9 mouse cellular contexts compared by ENCODE assay signal in genomic region chr11:95513461-95514297, GRCm38 (mm10). TPM values are rescaled to one million over a fixed set of nuclear protein-coding genes. Genes with fewer than 3 reads are reported as not detected.
DNase-seq lines count a peak whose midpoint lies in the region; ATAC-seq and TF ChIP-seq lines count a peak whose summit lies in the region.
"Had no signal": no experiment of that assay in that cellular context is flagged by ENCODE, and none has a peak within 500 bp of the region (broad histone marks: within the 10 kb centered on the region; RNA-seq: fewer than 3 reads in every experiment).

No protein-coding gene starts in this region.

- no peak overlapping the region for H3K27ac ChIP-seq in ES-E14 (ENCODE audit: insufficient read depth, low read depth, low read length, poor library complexity, severe bottlenecking)
- H3K27ac ChIP-seq in embryonic facial prominence, embryonic 15.5 days (replicated peaks), result no peak overlapping the region
- no peak overlapping the region for H3K27ac ChIP-seq in intestine, embryonic 14.5 days (ENCODE audit: low read depth)
- no peak overlapping the region for H3K27ac ChIP-seq in midbrain, postnatal 0 days (ENCODE audit: low read depth, low read length)

- intact Hi-C loops in gastrocnemius, postnatal 36 days (cut with DNase I), result loop anchor here (5.0 kb wide), 1 partner anchor 126 kb away; no protein-coding TSS in a partner anchor

- peak overlapping the region; percentile 98 for H3K4me2 ChIP-seq in embryonic facial prominence, embryonic 15.5 days (replicated peaks)
- H3K4me2 ChIP-seq in intestine, embryonic 14.5 days (ENCODE audit: low read length), result peak overlapping the region; percentile 96
- H3K4me2 ChIP-seq in midbrain, postnatal 0 days (ENCODE audit: low read depth, low read length, poor library complexity, severe bottlenecking), result peak overlapping the region; percentile 85

- WGBS in embryonic facial prominence, embryonic 15.5 days, result under 1% methylated on average over 54 of the region's 66 CpGs
- under 1% methylated on average over 51 of the region's 66 CpGs for WGBS in intestine, embryonic 14.5 days
- WGBS in midbrain, postnatal 0 days, result under 1% methylated on average over 50 of the region's 66 CpGs

- TF ChIP-seq CTCF in midbrain, postnatal 0 days (IDR thresholded peaks at IDR 0.05), result no peak

- peaks cover 19% of the 10 kb centered on the region for H3K27me3 ChIP-seq in embryonic facial prominence, embryonic 15.5 days
- H3K27me3 ChIP-seq in intestine, embryonic 14.5 days (replicated peaks; ENCODE audit: control insufficient read depth, insufficient read depth, low read length), result peaks cover 55% of the 10 kb centered on the region
- H3K27me3 ChIP-seq in midbrain, postnatal 0 days (ENCODE audit: insufficient read depth, low read length), result peaks cover 18% of the 10 kb centered on the region

- H3K36me3 ChIP-seq in ES-E14 (ENCODE audit: control insufficient read depth, insufficient read depth, low read length, poor library complexity, severe bottlenecking), result no peaks in the 10 kb centered on the region
- H3K36me3 ChIP-seq in embryonic facial prominence, embryonic 15.5 days, result no peaks in the 10 kb centered on the region
- H3K36me3 ChIP-seq in intestine, embryonic 14.5 days (ENCODE audit: control insufficient read depth, insufficient read depth, low read length), result no peaks in the 10 kb centered on the region
- H3K36me3 ChIP-seq in midbrain, postnatal 0 days (ENCODE audit: insufficient read depth, low read length), result no peaks in the 10 kb centered on the region
- H3K36me3 ChIP-seq: G1E had no signal

- H3K4me1 ChIP-seq in ES-E14 (ENCODE audit: control insufficient read depth in 2 of 2, insufficient read depth in 2 of 2, low read length in 2 of 2, poor library complexity in 1 of 2), result peaks cover 9 to 38% of the 10 kb centered on the region in 2 experiments
- H3K4me1 ChIP-seq in embryonic facial prominence, embryonic 15.5 days, result peaks cover 46% of the 10 kb centered on the region
- peaks cover 8% of the 10 kb centered on the region for H3K4me1 ChIP-seq in intestine, embryonic 14.5 days (replicated peaks; ENCODE audit: control insufficient read depth, insufficient read depth, low read length)
- H3K4me1 ChIP-seq in midbrain, postnatal 0 days (ENCODE audit: insufficient read depth, low read length), result no peaks in the 10 kb centered on the region

- no peaks in the 10 kb centered on the region for H3K9me3 ChIP-seq in ES-E14 (ENCODE audit: control insufficient read depth, insufficient read depth, low read depth, low read length)
- H3K9me3 ChIP-seq in embryonic facial prominence, embryonic 15.5 days (replicated peaks), result no peaks in the 10 kb centered on the region
- no peaks in the 10 kb centered on the region for H3K9me3 ChIP-seq in intestine, embryonic 14.5 days (ENCODE audit: control insufficient read depth, low read length)
- no peaks in the 10 kb centered on the region for H3K9me3 ChIP-seq in midbrain, postnatal 0 days (ENCODE audit: low read length)
- H3K9me3 ChIP-seq: G1E had no signal

- DNase-seq in gastrocnemius, postnatal 10 days, result peak; percentile 41
- DNase-seq in gastrocnemius, postnatal 36 days, result no peak
- DNase-seq in ES-E14 (ENCODE audit: low read depth, low spot score), result no peak
- DNase-seq in intestine, embryonic 14.5 days (ENCODE audit: low spot score), result peak; percentile 66
- DNase-seq in midbrain, postnatal 0 days (ENCODE audit: low spot score), result no peak
- no peak for DNase-seq in right cerebral cortex, postnatal 25 days
- DNase-seq in layer of hippocampus, adult 9-10 months (ENCODE audit: low spot score), result no peak

- H3K9ac ChIP-seq in ES-E14 (ENCODE audit: insufficient read depth, low read depth, low read length, poor library complexity, severe bottlenecking), result peak overlapping the region; percentile 21
- H3K9ac ChIP-seq in embryonic facial prominence, embryonic 15.5 days, result peak overlapping the region; percentile 40
- H3K9ac ChIP-seq in intestine, embryonic 14.5 days (ENCODE audit: low read length), result peak overlapping the region; percentile 32; the same call in 1 of the 2 replicates
- peak overlapping the region; percentile 66 for H3K9ac ChIP-seq in midbrain, postnatal 0 days (replicated peaks; ENCODE audit: low read length, poor library complexity, severe bottlenecking)

- peak overlapping the region; percentile 88 to 94 for H3K4me3 ChIP-seq in ES-E14 (ENCODE audit: insufficient read depth in 1 of 2, low read depth in 1 of 2, low read length in 2 of 2, poor library complexity in 1 of 2, severe bottlenecking in 1 of 2)
- peak overlapping the region; percentile 59 for H3K4me3 ChIP-seq in embryonic facial prominence, embryonic 15.5 days (replicated peaks)
- H3K4me3 ChIP-seq in intestine, embryonic 14.5 days (ENCODE audit: low read depth, low read length), result peak overlapping the region; percentile 52
- peak overlapping the region; percentile 51 for H3K4me3 ChIP-seq in midbrain, postnatal 0 days (ENCODE audit: low read depth, low read length)

- in situ Hi-C loops in ES-E14 (cut with MboI; ENCODE audit: low sequenced_read_pairs in 2 of 2, unreplicated experiment in 2 of 2), result loop anchor here in 1 of 2 experiments (25.0 kb wide), 1 partner anchor 401 kb away; the partner anchor contains the start of gene Dlx3

- peak; percentile 25; the same call in 1 of the 2 replicates for ATAC-seq in embryonic facial prominence, embryonic 15.5 days (ENCODE audit: insufficient number of reproducible peaks, low FRiP score, low TSS enrichment, low read depth)
- ATAC-seq in intestine, embryonic 14.5 days (replicated peaks; ENCODE audit: low FRiP score, low TSS enrichment, low read depth), result peak; percentile 34
- peak; percentile 29; the same call in 1 of the 2 replicates for ATAC-seq in midbrain, postnatal 0 days (ENCODE audit: low FRiP score)

TF ChIP-seq in ES-E14, 5 proteins besides CTCF, POLR2A, EP300 and RAD21:
- no peak for TF ChIP-seq CHD2 (IDR thresholded peaks at IDR 0.05; ENCODE audit: low read depth, low read length)
- TF ChIP-seq HCFC1 (IDR thresholded peaks at IDR 0.05; ENCODE audit: borderline replicate concordance, insufficient read depth, low read length), result no peak
- TF ChIP-seq ZC3H11A (IDR thresholded peaks at IDR 0.05; ENCODE audit: borderline replicate concordance, low read depth, low read length), result no peak
- TF ChIP-seq ZNF384 (IDR thresholded peaks at IDR 0.05; ENCODE audit: low read depth, low read length), result no peak

RNA-seq across cellular contexts. Expression of gene Nxph3, which starts 0.7 kb away (rescaled TPM):
- 1 to 10 TPM in 1 of 2 experiments, under 1 TPM in 1; 0.87 to 1.1 TPM for total RNA-seq in gastrocnemius, postnatal 10 days (2021)
- total RNA-seq in gastrocnemius, postnatal 36 days (2021), result under 1 TPM; 0.15 to 0.20 TPM
- total RNA-seq in ES-E14 (2012; rRNA removed), result 2.4 and 5.5 TPM in 2 replicates
- polyA plus RNA-seq in embryonic facial prominence, embryonic 15.5 days (2015; fragmentation: Nextera tagmentation; extraction: Ambion mirVana), result 1.2 and 1.8 TPM in 2 replicates
- polyA plus RNA-seq in intestine, embryonic 14.5 days (2014; fragmentation: Nextera tagmentation; extraction: Ambion mirVana), result 0.68 and 0.74 TPM in 2 replicates
- 22.3 and 22.8 TPM in 2 replicates for total RNA-seq in midbrain, postnatal 0 days (2014; rRNA removed)
- 5.1 and 5.6 TPM in 2 replicates for polyA plus RNA-seq in midbrain, postnatal 0 days (2015; fragmentation: Nextera tagmentation; extraction: Ambion mirVana)
- polyA plus RNA-seq: G1E had no signal

Comparison
In these comparisons a context has a peak if more than half of its experiments do, and no peak if none do; other contexts are left out.
1. DNase-seq: peak in gastrocnemius, postnatal 10 days (single experiment) and intestine, embryonic 14.5 days (single experiment); none in gastrocnemius, postnatal 36 days (0 of 2), ES-E14 (single experiment), midbrain, postnatal 0 days (single experiment), right cerebral cortex, postnatal 25 days (single experiment) and layer of hippocampus, adult 9-10 months (single experiment).
2. Peak in every context shown above with its lines, with median percentiles within 50 percentile points of each other: H3K4me3 ChIP-seq, H3K9ac ChIP-seq, ATAC-seq and H3K4me2 ChIP-seq.